Mouse (Mus musculus): Measurements from ENCODE around the gene Atp7a.
"Not testable (repeated sequence)": the region's sequence is repeated elsewhere in the genome, so short reads cannot be mapped to it uniquely, and the experiment has no call there.

Atp7a gene

GRCm38 (mm10) chrX:106026418-106027342, at the start of gene Atp7a:
TSS of gene Atp7a (plus strand) at chrX:106027276.
- peak; percentile 88 for DNase-seq (ENCODE audit: extremely low spot score, low spot score)

- DNase-seq (ENCODE audit: extremely low spot score, low spot score), result no peak
Measured at GRCm38 (mm10) chrX:106001605-106002004, 25.5 kb upstream of the Atp7a start.

GRCm38 (mm10) chrX:106010762-106011161, 16.3 kb upstream of the Atp7a start:
- DNase-seq (ENCODE audit: extremely low spot score, low spot score), result no peak

GRCm38 (mm10) chrX:106011465-106012159, 15.5 kb upstream of the Atp7a start, which contains the start of gene Magt1:
TSS of gene Magt1 (minus strand) at chrX:106011906.
- DNase-seq (ENCODE audit: extremely low spot score, low spot score), result peak; percentile 75

GRCm38 (mm10) chrX:106012559-106012958, 14.5 kb upstream of the Atp7a start:
- DNase-seq (ENCODE audit: extremely low spot score, low spot score), result no peak

GRCm38 (mm10) chrX:106013217-106013616, 13.9 kb upstream of the Atp7a start:
- peak; percentile 17 for DNase-seq (ENCODE audit: extremely low spot score, low spot score)

- DNase-seq (ENCODE audit: extremely low spot score, low spot score), result not testable (repeated sequence)
Measured at GRCm38 (mm10) chrX:106014741-106015377, 12.2 kb upstream of the Atp7a start.

- DNase-seq (ENCODE audit: extremely low spot score, low spot score), result peak; percentile 66
Measured at GRCm38 (mm10) chrX:106015571-106016322, 11.3 kb upstream of the Atp7a start, which contains the start of gene Cox7b. TSS of gene Cox7b (plus strand) at chrX:106015700.

- DNase-seq (ENCODE audit: extremely low spot score, low spot score), result no peak
Measured at GRCm38 (mm10) chrX:106017102-106017501, 10.0 kb upstream of the Atp7a start.

- no peak for DNase-seq (ENCODE audit: extremely low spot score, low spot score)
Measured at GRCm38 (mm10) chrX:106017516-106017915, 9.6 kb upstream of the Atp7a start.

- no peak for DNase-seq (ENCODE audit: extremely low spot score, low spot score)
Measured at GRCm38 (mm10) chrX:106027343-106027674, 233 bp downstream of the Atp7a start.

- DNase-seq (ENCODE audit: extremely low spot score, low spot score), result no peak
Measured at GRCm38 (mm10) chrX:106030176-106030575, 3.1 kb downstream of the Atp7a start.

GRCm38 (mm10) chrX:106031124-106031523, 4.0 kb downstream of the Atp7a start:
- DNase-seq (ENCODE audit: extremely low spot score, low spot score), result no peak

GRCm38 (mm10) chrX:106035727-106036126, 8.7 kb downstream of the Atp7a start:
- DNase-seq (ENCODE audit: extremely low spot score, low spot score), result no peak

GRCm38 (mm10) chrX:106037185-106037752, 10.2 kb downstream of the Atp7a start:
- no peak for DNase-seq (ENCODE audit: extremely low spot score, low spot score)

GRCm38 (mm10) chrX:106043863-106044617, 17.0 kb downstream of the Atp7a start:
- DNase-seq (ENCODE audit: extremely low spot score, low spot score), result no peak

- DNase-seq (ENCODE audit: extremely low spot score, low spot score), result peak; percentile 17
Measured at GRCm38 (mm10) chrX:106045455-106045854, 18.4 kb downstream of the Atp7a start.

- no peak for DNase-seq (ENCODE audit: extremely low spot score, low spot score)
Measured at GRCm38 (mm10) chrX:106045928-106046327, 18.9 kb downstream of the Atp7a start.

- DNase-seq (ENCODE audit: extremely low spot score, low spot score), result no peak
Measured at GRCm38 (mm10) chrX:106048191-106048590, 21.1 kb downstream of the Atp7a start.

- not testable (repeated sequence) for DNase-seq (ENCODE audit: extremely low spot score, low spot score)
Measured at GRCm38 (mm10) chrX:106077858-106078257, 50.8 kb downstream of the Atp7a start.

All from neural tube, embryonic 10.5 days (tissue).